Mouse (Mus musculus) CH12.LX (cell line): ENCODE results near the gene Ahsa1.

Experiments
- CTCF ChIP-seq, 2 experiments: IDR thresholded peaks in 1 of 2; conservative IDR thresholded peaks in 1 of 2; 2 replicates each; pipeline ENCODE4 v1.5.1; 2011 to 2012; ENCODE audit warnings: low read depth in 2 of 2, low read length in 2 of 2, improper control_type of control experiment in 1 of 2, inconsistent platforms in 1 of 2, mild to moderate bottlenecking in 1 of 2, moderate library complexity in 1 of 2
- E2F4 ChIP-seq: IDR thresholded peaks from 2 replicates; pipeline ENCODE4 v1.6.1; 2011; ENCODE audit warnings: low read depth, low read length, improper control_type of control experiment; ENCODE audit not compliant: insufficient replicate concordance
- EP300 ChIP-seq: IDR thresholded peaks from 2 replicates; pipeline ENCODE4 v1.6.1; 2011; ENCODE audit warnings: low read length, improper control_type of control experiment
- NRF1 ChIP-seq: IDR thresholded peaks from 2 replicates; pipeline ENCODE4 v1.6.1; 2014; ENCODE audit warnings: low read depth, mild to moderate bottlenecking, inconsistent platforms, low read length, improper control_type of control experiment, moderate library complexity
- USF2 ChIP-seq: conservative IDR thresholded peaks from 2 replicates; pipeline ENCODE4 v1.6.1; 2011; ENCODE audit warnings: low read depth, low read length, improper control_type of control experiment

- no peak for TF ChIP-seq CTCF (conservative IDR thresholded peaks at IDR 0.05 in 1 of 2, IDR thresholded peaks at IDR 0.05 in 1 of 2; ENCODE audit: low read depth in 2 of 2, low read length in 2 of 2)
- TF ChIP-seq USF2 = no peak
- no peak for TF ChIP-seq E2F4
- no peak for TF ChIP-seq EP300
- no peak for TF ChIP-seq NRF1
These were observed 22.8 kb downstream of the Ahsa1 start for GRCm38 (mm10) chr12:87289100-87289499.
